Mouse (Mus musculus): ENCODE data around the gene Fsd2. TPM values are rescaled to one million over a fixed set of nuclear protein-coding genes. Genes with fewer than 3 reads are reported as not detected.

Fsd2 gene
- polyA plus RNA-seq (2015; fragmentation: Nextera tagmentation; extraction: Ambion mirVana): 52.6 and 58.0 TPM in 2 replicates

GRCm38 (mm10) chr7:81566892-81567291 is at the start of gene Fsd2:
Gene Fsd2 (minus strand): TSS chr7:81566944.
- Histone ChIP-seq H3K4me3 (peak within 1 kb of the TSS; percentile 55), H3K9ac (peak within 1 kb of the TSS; percentile 83), H3K4me2 (peak within 1 kb of the TSS; percentile 72), H3K27ac (replicated peaks) (peak within 1 kb of the TSS; percentile 94), H3K36me3 (no peaks in the 10 kb centered on the region), H3K9me3 (no peaks in the 10 kb centered on the region), H3K4me1 (peaks cover 54% of the 10 kb centered on the region), H3K27me3 (replicated peaks) (no peaks in the 10 kb centered on the region)
- peak; percentile 32; the same call in 1 of the 2 replicates for ATAC-seq (ENCODE audit: extremely low read depth, insufficient number of reproducible peaks, low FRiP score, low TSS enrichment)
- WGBS: 43% methylated on average over 9 of the region's 9 CpGs

- no peak for ATAC-seq (ENCODE audit: extremely low read depth, insufficient number of reproducible peaks, low FRiP score, low TSS enrichment)
Measured at GRCm38 (mm10) chr7:81615031-81615430, 48.3 kb upstream of the Fsd2 start.

GRCm38 (mm10) chr7:81612856-81613635 is 46.3 kb upstream of the Fsd2 start:
- no peak for ATAC-seq (ENCODE audit: extremely low read depth, insufficient number of reproducible peaks, low FRiP score, low TSS enrichment)

More at GRCm38 (mm10) chr7:81615031-81615430, 48.3 kb upstream of the Fsd2 start:
- H3K9me3 ChIP-seq: no peaks in the 10 kb centered on the region
- no peak overlapping the region for H3K9ac ChIP-seq
- H3K4me2 ChIP-seq: no peak overlapping the region
- no peak overlapping the region for H3K27ac ChIP-seq (replicated peaks)
- peaks cover 11% of the 10 kb centered on the region for H3K4me1 ChIP-seq
- H3K27me3 ChIP-seq (replicated peaks): no peaks in the 10 kb centered on the region
- H3K4me3 ChIP-seq: no peak overlapping the region
- peaks cover 49% of the 10 kb centered on the region for H3K36me3 ChIP-seq
- 71% methylated on average over 9 of the region's 9 CpGs for WGBS

GRCm38 (mm10) chr7:81610125-81610524 is 43.4 kb upstream of the Fsd2 start:
- Histone ChIP-seq H3K9ac (no peak overlapping the region), H3K27ac (replicated peaks) (no peak overlapping the region), H3K27me3 (replicated peaks) (no peaks in the 10 kb centered on the region), H3K4me1 (0 out of 2 replicates have a peak, but pooled peaks cover 6% of the 10 kb centered on the region), H3K9me3 (no peaks in the 10 kb centered on the region), H3K36me3 (peaks cover 65% of the 10 kb centered on the region), H3K4me3 (no peak overlapping the region), H3K4me2 (no peak overlapping the region)
- WGBS: 48% methylated on average over 18 of the region's 18 CpGs
- ATAC-seq (ENCODE audit: extremely low read depth, insufficient number of reproducible peaks, low FRiP score, low TSS enrichment): no peak

More at GRCm38 (mm10) chr7:81612856-81613635, 46.3 kb upstream of the Fsd2 start:
- Histone ChIP-seq H3K4me3 (no peak overlapping the region), H3K27me3 (replicated peaks) (no peaks in the 10 kb centered on the region), H3K9me3 (no peaks in the 10 kb centered on the region), H3K9ac (no peak overlapping the region), H3K36me3 (peaks cover 66% of the 10 kb centered on the region), H3K4me1 (peaks cover 11% of the 10 kb centered on the region), H3K27ac (replicated peaks) (no peak overlapping the region), H3K4me2 (no peak overlapping the region)
- 67% methylated on average over 13 of the region's 13 CpGs for WGBS

- Histone ChIP-seq H3K9ac (no peak overlapping the region), H3K27me3 (replicated peaks) (no peaks in the 10 kb centered on the region), H3K9me3 (no peaks in the 10 kb centered on the region), H3K36me3 (peaks cover 32% of the 10 kb centered on the region), H3K4me2 (no peak overlapping the region), H3K4me3 (no peak overlapping the region), H3K27ac (replicated peaks) (no peak overlapping the region), H3K4me1 (0 out of 2 replicates have a peak, but pooled peaks cover 3% of the 10 kb centered on the region)
- no peak for ATAC-seq (ENCODE audit: extremely low read depth, insufficient number of reproducible peaks, low FRiP score, low TSS enrichment)
- 60% methylated on average over 5 of the region's 5 CpGs for WGBS
Measured at GRCm38 (mm10) chr7:81606452-81606851, 39.7 kb upstream of the Fsd2 start.

GRCm38 (mm10) chr7:81605489-81605888 is 38.7 kb upstream of the Fsd2 start:
- ATAC-seq (ENCODE audit: extremely low read depth, insufficient number of reproducible peaks, low FRiP score, low TSS enrichment): no peak
- WGBS: 28% methylated on average over 4 of the region's 4 CpGs
- no peaks in the 10 kb centered on the region for H3K27me3 ChIP-seq (replicated peaks)
- no peak overlapping the region for H3K27ac ChIP-seq (replicated peaks)
- no peaks in the 10 kb centered on the region for H3K9me3 ChIP-seq
- peaks cover 3% of the 10 kb centered on the region; the same call in 1 of the 2 replicates for H3K4me1 ChIP-seq
- no peak overlapping the region for H3K4me2 ChIP-seq
- H3K9ac ChIP-seq: no peak overlapping the region
- H3K36me3 ChIP-seq: peaks cover 24% of the 10 kb centered on the region
- H3K4me3 ChIP-seq: no peak overlapping the region

GRCm38 (mm10) chr7:81604991-81605390 is 38.2 kb upstream of the Fsd2 start:
- ATAC-seq (ENCODE audit: extremely low read depth, insufficient number of reproducible peaks, low FRiP score, low TSS enrichment): no peak
- Histone ChIP-seq H3K9me3 (no peaks in the 10 kb centered on the region), H3K4me3 (no peak overlapping the region), H3K36me3 (peaks cover 19% of the 10 kb centered on the region), H3K9ac (no peak overlapping the region), H3K4me2 (no peak overlapping the region), H3K27me3 (replicated peaks) (no peaks in the 10 kb centered on the region), H3K27ac (replicated peaks) (no peak overlapping the region), H3K4me1 (peaks cover 8% of the 10 kb centered on the region)
- WGBS: 78% methylated on average over 5 of the region's 5 CpGs

- Histone ChIP-seq H3K9me3 (no peaks in the 10 kb centered on the region), H3K4me3 (no peak overlapping the region), H3K36me3 (peaks cover 52% of the 10 kb centered on the region), H3K4me2 (no peak overlapping the region), H3K27ac (replicated peaks) (peak overlapping the region; percentile 46; the same call in 1 of the 2 replicates), H3K4me1 (peaks cover 39% of the 10 kb centered on the region), H3K27me3 (replicated peaks) (no peaks in the 10 kb centered on the region), H3K9ac (no peak overlapping the region)
- WGBS: 55% methylated on average over 8 of the region's 8 CpGs
- ATAC-seq (ENCODE audit: extremely low read depth, insufficient number of reproducible peaks, low FRiP score, low TSS enrichment): no peak
Measured at GRCm38 (mm10) chr7:81599379-81600280, 32.9 kb upstream of the Fsd2 start.

GRCm38 (mm10) chr7:81597660-81598059 is 30.9 kb upstream of the Fsd2 start:
- ATAC-seq (ENCODE audit: extremely low read depth, insufficient number of reproducible peaks, low FRiP score, low TSS enrichment): no peak
- Histone ChIP-seq H3K27ac (replicated peaks) (peak overlapping the region; percentile 41; the same call in 1 of the 2 replicates), H3K36me3 (peaks cover 72% of the 10 kb centered on the region)

GRCm38 (mm10) chr7:81596086-81596485 is 29.3 kb upstream of the Fsd2 start:
- H3K27me3 ChIP-seq (replicated peaks): no peaks in the 10 kb centered on the region
- H3K4me1 ChIP-seq: peaks cover 41% of the 10 kb centered on the region
- WGBS: 81% methylated on average over 6 of the region's 6 CpGs
- ATAC-seq (ENCODE audit: extremely low read depth, insufficient number of reproducible peaks, low FRiP score, low TSS enrichment): no peak
- H3K27ac ChIP-seq (replicated peaks): no peak overlapping the region
- H3K4me2 ChIP-seq: no peak overlapping the region
- H3K36me3 ChIP-seq: peaks cover 87% of the 10 kb centered on the region
- no peak overlapping the region for H3K9ac ChIP-seq
- H3K4me3 ChIP-seq: no peak overlapping the region
- no peaks in the 10 kb centered on the region for H3K9me3 ChIP-seq

More at GRCm38 (mm10) chr7:81597660-81598059, 30.9 kb upstream of the Fsd2 start:
- no peak overlapping the region for H3K4me3 ChIP-seq
- 100% methylated on average over 1 of the region's 1 CpGs for WGBS
- H3K9ac ChIP-seq: no peak overlapping the region
- peaks cover 41% of the 10 kb centered on the region for H3K4me1 ChIP-seq
- no peaks in the 10 kb centered on the region for H3K27me3 ChIP-seq (replicated peaks)
- no peaks in the 10 kb centered on the region for H3K9me3 ChIP-seq
- H3K4me2 ChIP-seq: no peak overlapping the region

GRCm38 (mm10) chr7:81595056-81595455 is 28.3 kb upstream of the Fsd2 start:
- Histone ChIP-seq H3K4me3 (no peak overlapping the region), H3K36me3 (peaks cover 98% of the 10 kb centered on the region), H3K4me2 (no peak overlapping the region), H3K27ac (replicated peaks) (peak overlapping the region; percentile 45), H3K27me3 (replicated peaks) (no peaks in the 10 kb centered on the region), H3K4me1 (peaks cover 37% of the 10 kb centered on the region), H3K9ac (no peak overlapping the region), H3K9me3 (no peaks in the 10 kb centered on the region)
- ATAC-seq (ENCODE audit: extremely low read depth, insufficient number of reproducible peaks, low FRiP score, low TSS enrichment): no peak
- WGBS: 45% methylated on average over 5 of the region's 5 CpGs

All from heart, embryonic 13.5 days (tissue).